ENCODE assay signal across 7 mouse cellular contexts in genomic region chr11:120629341-120629730, GRCm38 (mm10). TPM values are rescaled to one million over a fixed set of nuclear protein-coding genes. Genes with fewer than 3 reads are reported as not detected.
DNase-seq lines count a peak whose midpoint lies in the region; ATAC-seq and TF ChIP-seq lines count a peak whose summit lies in the region.

No protein-coding gene starts in this region.

- H3K9ac ChIP-seq in neural tube, embryonic 12.5 days: no peak overlapping the region
- peak overlapping the region; percentile 51 for H3K9ac ChIP-seq in stomach, postnatal 0 days (ENCODE audit: low read length)

- no peak for DNase-seq in neural tube, embryonic 10.5 days (ENCODE audit: extremely low spot score, low spot score)
- DNase-seq in embryonic facial prominence, embryonic 10.5 days (ENCODE audit: low spot score): no peak
- DNase-seq in kidney, adult 2 months: peak; percentile 84
- peak; percentile 45 for DNase-seq in lung, postnatal 14 days
- DNase-seq in stomach, postnatal 0 days (ENCODE audit: low spot score): peak; percentile 80
- DNase-seq in MN1 (ENCODE audit: low spot score): no peak

- 81% methylated on average over 23 of the region's 23 CpGs for WGBS in neural tube, embryonic 12.5 days
- 78% methylated on average over 23 of the region's 23 CpGs for WGBS in embryonic facial prominence, embryonic 10.5 days
- 52% methylated on average over 23 of the region's 23 CpGs for WGBS in kidney, adult 2 months
- WGBS in stomach, postnatal 0 days: 53% methylated on average over 23 of the region's 23 CpGs

- H3K4me3 ChIP-seq in neural tube, embryonic 12.5 days: peak overlapping the region; percentile 3; the same call in 1 of the 2 replicates
- H3K4me3 ChIP-seq in embryonic facial prominence, embryonic 10.5 days: peak overlapping the region; percentile 99
- peak overlapping the region; percentile 47 for H3K4me3 ChIP-seq in kidney, adult 2 months (ENCODE audit: insufficient read depth, low read depth, low read length)
- H3K4me3 ChIP-seq in stomach, postnatal 0 days (ENCODE audit: low read depth, low read length): peak overlapping the region; percentile 18; the same call in 1 of the 2 replicates

- no peaks in the 10 kb centered on the region for H3K27me3 ChIP-seq in neural tube, embryonic 12.5 days (replicated peaks)
- no peaks in the 10 kb centered on the region for H3K27me3 ChIP-seq in embryonic facial prominence, embryonic 10.5 days (replicated peaks; ENCODE audit: low read depth, poor library complexity, severe bottlenecking)
- no peaks in the 10 kb centered on the region for H3K27me3 ChIP-seq in kidney, adult 2 months (replicated peaks; ENCODE audit: control insufficient read depth, insufficient read depth, low read length)
- no peaks in the 10 kb centered on the region for H3K27me3 ChIP-seq in stomach, postnatal 0 days (ENCODE audit: control insufficient read depth, insufficient read depth, low read length)

- H3K27ac ChIP-seq in neural tube, embryonic 12.5 days: no peak overlapping the region
- peak overlapping the region; percentile 42; the same call in 1 of the 2 replicates for H3K27ac ChIP-seq in embryonic facial prominence, embryonic 10.5 days (replicated peaks)
- H3K27ac ChIP-seq in kidney, adult 2 months (ENCODE audit: insufficient read depth, low read depth, low read length): peak overlapping the region; percentile 90
- peak overlapping the region; percentile 97 for H3K27ac ChIP-seq in stomach, postnatal 0 days (replicated peaks)

- no peak for TF ChIP-seq EP300 in stomach, postnatal 0 days (optimal IDR thresholded peaks at IDR 0.05)

- ATAC-seq in neural tube, embryonic 12.5 days (ENCODE audit: low FRiP score, low read depth): no peak
- no peak for ATAC-seq in stomach, postnatal 0 days (ENCODE audit: low FRiP score, low TSS enrichment)

- peak overlapping the region; percentile 97 for H3K4me2 ChIP-seq in neural tube, embryonic 12.5 days (replicated peaks)
- H3K4me2 ChIP-seq in stomach, postnatal 0 days (replicated peaks; ENCODE audit: low read depth): peak overlapping the region; percentile 82

- H3K4me1 ChIP-seq in neural tube, embryonic 12.5 days: peaks cover 48% of the 10 kb centered on the region
- H3K4me1 ChIP-seq in embryonic facial prominence, embryonic 10.5 days: peaks cover 52% of the 10 kb centered on the region
- peaks cover 38% of the 10 kb centered on the region for H3K4me1 ChIP-seq in kidney, adult 2 months (ENCODE audit: control insufficient read depth, insufficient read depth, low read length)
- peaks cover 11% of the 10 kb centered on the region for H3K4me1 ChIP-seq in stomach, postnatal 0 days (replicated peaks; ENCODE audit: control insufficient read depth, insufficient read depth)

- peak; percentile 17 for TF ChIP-seq POLR2A in kidney, adult 2 months (IDR thresholded peaks at IDR 0.05; ENCODE audit: low read depth, low read length)

- no peaks in the 10 kb centered on the region for H3K9me3 ChIP-seq in neural tube, embryonic 12.5 days
- H3K9me3 ChIP-seq in embryonic facial prominence, embryonic 10.5 days: no peaks in the 10 kb centered on the region
- no peaks in the 10 kb centered on the region for H3K9me3 ChIP-seq in stomach, postnatal 0 days (ENCODE audit: control insufficient read depth, low read length)

- peaks cover 29% of the 10 kb centered on the region for H3K36me3 ChIP-seq in neural tube, embryonic 12.5 days
- peaks cover 47% of the 10 kb centered on the region for H3K36me3 ChIP-seq in embryonic facial prominence, embryonic 10.5 days (replicated peaks)
- H3K36me3 ChIP-seq in kidney, adult 2 months (ENCODE audit: control insufficient read depth, insufficient read depth, low read length): no peaks in the 10 kb centered on the region
- H3K36me3 ChIP-seq in stomach, postnatal 0 days (ENCODE audit: control insufficient read depth, insufficient read depth, low read length): no peaks in the 10 kb centered on the region

- TF ChIP-seq CTCF in kidney, adult 2 months (conservative IDR thresholded peaks at IDR 0.05; ENCODE audit: insufficient read depth, insufficient read length, low read depth, low read length): no peak
- no peak for TF ChIP-seq CTCF in stomach, postnatal 0 days (IDR thresholded peaks at IDR 0.05; ENCODE audit: low read depth)

RNA-seq across cellular contexts. Expression of gene Mafg, which starts 4.1 kb away (rescaled TPM):
- 39.7 and 40.4 TPM in 2 replicates for polyA plus RNA-seq in neural tube, embryonic 12.5 days (2016; fragmentation: Nextera tagmentation; extraction: Ambion mirVana)
- polyA plus RNA-seq in embryonic facial prominence, embryonic 10.5 days (2016; fragmentation: Nextera tagmentation; extraction: Ambion mirVana): 24.2 and 25.1 TPM in 2 replicates
- 62.2 and 66.1 TPM in 2 replicates for polyA plus RNA-seq in kidney, adult 2 months (2012; rRNA removed)
- polyA plus RNA-seq in stomach, postnatal 0 days (2015; fragmentation: Nextera tagmentation; extraction: Ambion mirVana): 21.0 and 21.3 TPM in 2 replicates

RNA-seq across cellular contexts. Expression of gene Sirt7, which starts 4.3 kb away (rescaled TPM):
- 46.8 and 56.5 TPM in 2 replicates for polyA plus RNA-seq in neural tube, embryonic 12.5 days (2016; fragmentation: Nextera tagmentation; extraction: Ambion mirVana)
- 27.7 and 29.5 TPM in 2 replicates for polyA plus RNA-seq in embryonic facial prominence, embryonic 10.5 days (2016; fragmentation: Nextera tagmentation; extraction: Ambion mirVana)
- 72.2 and 76.8 TPM in 2 replicates for polyA plus RNA-seq in kidney, adult 2 months (2012; rRNA removed)
- 36.1 and 42.2 TPM in 2 replicates for polyA plus RNA-seq in stomach, postnatal 0 days (2015; fragmentation: Nextera tagmentation; extraction: Ambion mirVana)

RNA-seq across cellular contexts. Expression of gene Pcyt2, which starts 11.6 kb away (rescaled TPM):
- polyA plus RNA-seq in neural tube, embryonic 12.5 days (2016; fragmentation: Nextera tagmentation; extraction: Ambion mirVana): 151 and 155 TPM in 2 replicates
- 142 and 145 TPM in 2 replicates for polyA plus RNA-seq in embryonic facial prominence, embryonic 10.5 days (2016; fragmentation: Nextera tagmentation; extraction: Ambion mirVana)
- 432 and 566 TPM in 2 replicates for polyA plus RNA-seq in kidney, adult 2 months (2012; rRNA removed)
- 73.7 and 79.0 TPM in 2 replicates for polyA plus RNA-seq in stomach, postnatal 0 days (2015; fragmentation: Nextera tagmentation; extraction: Ambion mirVana)

RNA-seq across cellular contexts. Expression of gene Pycr1, which starts 14.2 kb away (rescaled TPM):
- 27.2 and 27.8 TPM in 2 replicates for polyA plus RNA-seq in neural tube, embryonic 12.5 days (2016; fragmentation: Nextera tagmentation; extraction: Ambion mirVana)
- polyA plus RNA-seq in embryonic facial prominence, embryonic 10.5 days (2016; fragmentation: Nextera tagmentation; extraction: Ambion mirVana): 32.7 and 33.7 TPM in 2 replicates
- polyA plus RNA-seq in kidney, adult 2 months (2012; rRNA removed): 1.0 and 1.5 TPM in 2 replicates
- 13.9 and 18.4 TPM in 2 replicates for polyA plus RNA-seq in stomach, postnatal 0 days (2015; fragmentation: Nextera tagmentation; extraction: Ambion mirVana)

RNA-seq across cellular contexts. Expression of gene Myadml2, which starts 18.6 kb away (rescaled TPM):
- 0.81 and 1.1 TPM in 2 replicates for polyA plus RNA-seq in neural tube, embryonic 12.5 days (2016; fragmentation: Nextera tagmentation; extraction: Ambion mirVana)
- polyA plus RNA-seq in embryonic facial prominence, embryonic 10.5 days (2016; fragmentation: Nextera tagmentation; extraction: Ambion mirVana): not detected in 2 replicates
- polyA plus RNA-seq in kidney, adult 2 months (2012; rRNA removed): 0.27 and 1.0 TPM in 2 replicates
- 0.21 TPM in 1 of 2 replicates, not detected in the other for polyA plus RNA-seq in stomach, postnatal 0 days (2015; fragmentation: Nextera tagmentation; extraction: Ambion mirVana)

Comparison
In these comparisons a context has a peak if more than half of its experiments do, and no peak if none do; other contexts are left out.
1. H3K4me3 ChIP-seq: peak in every context shown above with its lines; median percentile 99 in embryonic facial prominence, embryonic 10.5 days; 47 in kidney, adult 2 months; 18 in stomach, postnatal 0 days; 3 in neural tube, embryonic 12.5 days.
2. DNase-seq: peak in kidney, adult 2 months (single experiment), lung, postnatal 14 days (single experiment) and stomach, postnatal 0 days (single experiment); none in neural tube, embryonic 10.5 days (single experiment), embryonic facial prominence, embryonic 10.5 days (single experiment) and MN1 (single experiment).